Mouse (Mus musculus): ENCODE measurements at regions not wholly inside any gene's neighbourhood (a gene's known extent, or its start where the extent isn't known, plus 50 kb on each side); places are given as distances from the start of the nearest gene placed in this dataset.

GRCm38 (mm10) chr10:70866737-70867136, 211.0 kb upstream of the Phyhipl start:
- Histone ChIP-seq H3K36me3 (no peaks in the 10 kb centered on the region), H3K9ac (no peak overlapping the region), H3K9me3 (no peaks in the 10 kb centered on the region), H3K27ac (no peak overlapping the region), H3K27me3 (no peaks in the 10 kb centered on the region), H3K4me1 (no peaks in the 10 kb centered on the region), H3K4me3 (no peak overlapping the region), H3K4me2 (replicated peaks) (no peak overlapping the region)
- ATAC-seq (ENCODE audit: insufficient number of reproducible peaks, insufficient read depth, low FRiP score, low TSS enrichment) = no peak
- 90% methylated on average over 2 of the region's 2 CpGs for WGBS

GRCm38 (mm10) chr10:70864650-70865049, 208.9 kb upstream of the Phyhipl start:
- H3K4me1 ChIP-seq = peaks cover 12% of the 10 kb centered on the region; the same call in 1 of the 2 replicates
- no peak for ATAC-seq (ENCODE audit: insufficient number of reproducible peaks, insufficient read depth, low FRiP score, low TSS enrichment)
- WGBS = 88% methylated on average over 5 of the region's 5 CpGs
- no peak overlapping the region for H3K27ac ChIP-seq
- no peak overlapping the region for H3K4me3 ChIP-seq
- no peaks in the 10 kb centered on the region for H3K36me3 ChIP-seq
- H3K4me2 ChIP-seq (replicated peaks) = no peak overlapping the region
- no peak overlapping the region for H3K9ac ChIP-seq
- no peaks in the 10 kb centered on the region for H3K9me3 ChIP-seq
- no peaks in the 10 kb centered on the region for H3K27me3 ChIP-seq

GRCm38 (mm10) chr10:70862022-70862335, 206.2 kb upstream of the Phyhipl start:
- Histone ChIP-seq H3K27me3 (no peaks in the 10 kb centered on the region), H3K27ac (no peak overlapping the region), H3K9ac (no peak overlapping the region), H3K9me3 (no peaks in the 10 kb centered on the region), H3K4me3 (no peak overlapping the region), H3K36me3 (no peaks in the 10 kb centered on the region), H3K4me1 (peaks cover 12% of the 10 kb centered on the region; the same call in 1 of the 2 replicates), H3K4me2 (replicated peaks) (no peak overlapping the region)
- 66% methylated on average over 3 of the region's 4 CpGs for WGBS
- ATAC-seq (ENCODE audit: insufficient number of reproducible peaks, insufficient read depth, low FRiP score, low TSS enrichment) = no peak

- H3K4me1 ChIP-seq = peaks cover 12% of the 10 kb centered on the region; the same call in 1 of the 2 replicates
- H3K4me3 ChIP-seq = no peak overlapping the region
- H3K36me3 ChIP-seq = no peaks in the 10 kb centered on the region
- H3K27me3 ChIP-seq = no peaks in the 10 kb centered on the region
- H3K27ac ChIP-seq = no peak overlapping the region
- no peak overlapping the region for H3K9ac ChIP-seq
- no peaks in the 10 kb centered on the region for H3K9me3 ChIP-seq
- no peak overlapping the region for H3K4me2 ChIP-seq (replicated peaks)
- no peak for ATAC-seq (ENCODE audit: insufficient number of reproducible peaks, insufficient read depth, low FRiP score, low TSS enrichment)
- WGBS = 52% methylated on average over 10 of the region's 10 CpGs
Observed at GRCm38 (mm10) chr10:70861131-70862021, 205.6 kb upstream of the Phyhipl start.

GRCm38 (mm10) chr10:70857155-70857820, 201.5 kb upstream of the Phyhipl start:
- Histone ChIP-seq H3K9me3 (no peaks in the 10 kb centered on the region), H3K27me3 (no peaks in the 10 kb centered on the region), H3K36me3 (no peaks in the 10 kb centered on the region), H3K4me1 (peaks cover 12% of the 10 kb centered on the region; the same call in 1 of the 2 replicates), H3K4me3 (no peak overlapping the region), H3K9ac (no peak overlapping the region), H3K4me2 (replicated peaks) (no peak overlapping the region), H3K27ac (no peak overlapping the region)
- 73% methylated on average over 14 of the region's 14 CpGs for WGBS
- ATAC-seq (ENCODE audit: insufficient number of reproducible peaks, insufficient read depth, low FRiP score, low TSS enrichment) = no peak

GRCm38 (mm10) chr10:70855948-70856347, 200.2 kb upstream of the Phyhipl start:
- ATAC-seq (ENCODE audit: insufficient number of reproducible peaks, insufficient read depth, low FRiP score, low TSS enrichment) = no peak
- no peaks in the 10 kb centered on the region for H3K27me3 ChIP-seq
- H3K9me3 ChIP-seq = no peaks in the 10 kb centered on the region
- peaks cover 6% of the 10 kb centered on the region; the same call in 1 of the 2 replicates for H3K4me1 ChIP-seq
- no peak overlapping the region for H3K4me3 ChIP-seq
- no peak overlapping the region for H3K9ac ChIP-seq
- no peaks in the 10 kb centered on the region for H3K36me3 ChIP-seq
- 82% methylated on average over 8 of the region's 8 CpGs for WGBS
- no peak overlapping the region for H3K27ac ChIP-seq
- H3K4me2 ChIP-seq (replicated peaks) = no peak overlapping the region

- no peak overlapping the region for H3K4me3 ChIP-seq
- H3K4me2 ChIP-seq (replicated peaks) = no peak overlapping the region
- H3K4me1 ChIP-seq = no peaks in the 10 kb centered on the region
- no peaks in the 10 kb centered on the region for H3K9me3 ChIP-seq
- WGBS = 90% methylated on average over 4 of the region's 4 CpGs
- H3K9ac ChIP-seq = no peak overlapping the region
- H3K36me3 ChIP-seq = no peaks in the 10 kb centered on the region
- no peak for ATAC-seq (ENCODE audit: insufficient number of reproducible peaks, insufficient read depth, low FRiP score, low TSS enrichment)
- no peak overlapping the region for H3K27ac ChIP-seq
- H3K27me3 ChIP-seq = no peaks in the 10 kb centered on the region
Observed at GRCm38 (mm10) chr10:70853614-70854013, 197.8 kb upstream of the Phyhipl start.

GRCm38 (mm10) chr10:70848141-70848540, 192.4 kb upstream of the Phyhipl start:
- Histone ChIP-seq H3K27me3 (no peaks in the 10 kb centered on the region), H3K4me1 (no peaks in the 10 kb centered on the region), H3K9ac (no peak overlapping the region), H3K4me2 (replicated peaks) (no peak overlapping the region), H3K36me3 (no peaks in the 10 kb centered on the region), H3K27ac (no peak overlapping the region), H3K4me3 (no peak overlapping the region), H3K9me3 (no peaks in the 10 kb centered on the region)
- WGBS = 79% methylated on average over 5 of the region's 5 CpGs
- no peak for ATAC-seq (ENCODE audit: insufficient number of reproducible peaks, insufficient read depth, low FRiP score, low TSS enrichment)

- Histone ChIP-seq H3K4me1 (no peaks in the 10 kb centered on the region), H3K27ac (no peak overlapping the region), H3K4me3 (no peak overlapping the region), H3K4me2 (replicated peaks) (no peak overlapping the region), H3K9me3 (no peaks in the 10 kb centered on the region), H3K27me3 (no peaks in the 10 kb centered on the region), H3K36me3 (no peaks in the 10 kb centered on the region), H3K9ac (no peak overlapping the region)
- ATAC-seq (ENCODE audit: insufficient number of reproducible peaks, insufficient read depth, low FRiP score, low TSS enrichment) = no peak
- 58% methylated on average over 3 of the region's 3 CpGs for WGBS
Observed at GRCm38 (mm10) chr10:70847341-70847882, 191.6 kb upstream of the Phyhipl start.

GRCm38 (mm10) chr10:70846281-70847168, 190.8 kb upstream of the Phyhipl start:
- no peak for ATAC-seq (ENCODE audit: insufficient number of reproducible peaks, insufficient read depth, low FRiP score, low TSS enrichment)
- no peaks in the 10 kb centered on the region for H3K9me3 ChIP-seq
- H3K9ac ChIP-seq = no peak overlapping the region
- H3K4me2 ChIP-seq (replicated peaks) = no peak overlapping the region
- H3K36me3 ChIP-seq = no peaks in the 10 kb centered on the region
- no peak overlapping the region for H3K4me3 ChIP-seq
- H3K4me1 ChIP-seq = no peaks in the 10 kb centered on the region
- H3K27me3 ChIP-seq = no peaks in the 10 kb centered on the region
- WGBS = 87% methylated on average over 10 of the region's 10 CpGs
- no peak overlapping the region for H3K27ac ChIP-seq

- Histone ChIP-seq H3K27ac (no peak overlapping the region), H3K27me3 (no peaks in the 10 kb centered on the region), H3K4me2 (replicated peaks) (no peak overlapping the region), H3K4me1 (no peaks in the 10 kb centered on the region), H3K9me3 (no peaks in the 10 kb centered on the region), H3K9ac (no peak overlapping the region), H3K36me3 (no peaks in the 10 kb centered on the region), H3K4me3 (no peak overlapping the region)
- ATAC-seq (ENCODE audit: insufficient number of reproducible peaks, insufficient read depth, low FRiP score, low TSS enrichment) = no peak
- WGBS = 92% methylated on average over 2 of the region's 2 CpGs
Observed at GRCm38 (mm10) chr10:70843848-70844247, 188.1 kb upstream of the Phyhipl start.

Data from embryonic facial prominence, embryonic 12.5 days (tissue).